Mouse (Mus musculus): Measurements from ENCODE around the gene Arhgap10. TPM values are rescaled to one million over a fixed set of nuclear protein-coding genes. Genes with fewer than 3 reads are reported as not detected.

Gene Arhgap10
- polyA plus RNA-seq, 1 experiment: 39.0 TPM

GRCm38 (mm10) chr8:77294599-77294998, 223.2 kb downstream of the Arhgap10 start:
- Histone ChIP-seq H3K27ac (ENCODE audit: insufficient read depth, low read depth, low read length) (no peak overlapping the region), H3K4me3 (ENCODE audit: insufficient read depth, low read length) (no peak overlapping the region), H3K4me1 (ENCODE audit: control insufficient read depth, insufficient read depth, low read length) (peaks cover 6% of the 10 kb centered on the region; the same call in 1 of the 2 replicates)
- TF ChIP-seq POLR2A (IDR thresholded peaks at IDR 0.05; ENCODE audit: borderline replicate concordance, low read depth, low read length) (no peak), CTCF (IDR thresholded peaks at IDR 0.05; ENCODE audit: low read depth, low read length) (no peak)

GRCm38 (mm10) chr8:77292649-77293048, 225.1 kb downstream of the Arhgap10 start:
- TF ChIP-seq CTCF (IDR thresholded peaks at IDR 0.05; ENCODE audit: low read depth, low read length) (no peak), POLR2A (IDR thresholded peaks at IDR 0.05; ENCODE audit: borderline replicate concordance, low read depth, low read length) (no peak)
- Histone ChIP-seq H3K4me3 (ENCODE audit: insufficient read depth, low read length) (no peak overlapping the region), H3K4me1 (ENCODE audit: control insufficient read depth, insufficient read depth, low read length) (peaks cover 6% of the 10 kb centered on the region; the same call in 1 of the 2 replicates), H3K27ac (ENCODE audit: insufficient read depth, low read depth, low read length) (no peak overlapping the region)

- Histone ChIP-seq H3K4me1 (ENCODE audit: control insufficient read depth, insufficient read depth, low read length) (peaks cover 6% of the 10 kb centered on the region; the same call in 1 of the 2 replicates), H3K4me3 (ENCODE audit: insufficient read depth, low read length) (no peak overlapping the region), H3K27ac (ENCODE audit: insufficient read depth, low read depth, low read length) (no peak overlapping the region)
- TF ChIP-seq CTCF (IDR thresholded peaks at IDR 0.05; ENCODE audit: low read depth, low read length): no peak
- TF ChIP-seq POLR2A (IDR thresholded peaks at IDR 0.05; ENCODE audit: borderline replicate concordance, low read depth, low read length): no peak
Measured at GRCm38 (mm10) chr8:77292120-77292519, 225.6 kb downstream of the Arhgap10 start.

- Histone ChIP-seq H3K27ac (ENCODE audit: insufficient read depth, low read depth, low read length) (no peak overlapping the region), H3K4me1 (ENCODE audit: control insufficient read depth, insufficient read depth, low read length) (peaks cover 14% of the 10 kb centered on the region), H3K4me3 (ENCODE audit: insufficient read depth, low read length) (no peak overlapping the region)
- TF ChIP-seq CTCF (IDR thresholded peaks at IDR 0.05; ENCODE audit: low read depth, low read length) (no peak), POLR2A (IDR thresholded peaks at IDR 0.05; ENCODE audit: borderline replicate concordance, low read depth, low read length) (no peak)
Measured at GRCm38 (mm10) chr8:77288492-77288891, 229.3 kb downstream of the Arhgap10 start.

GRCm38 (mm10) chr8:77288065-77288464, 229.7 kb downstream of the Arhgap10 start:
- peaks cover 17% of the 10 kb centered on the region for H3K4me1 ChIP-seq (ENCODE audit: control insufficient read depth, insufficient read depth, low read length)

GRCm38 (mm10) chr8:77284473-77284872, 233.3 kb downstream of the Arhgap10 start:
- Histone ChIP-seq H3K27ac (ENCODE audit: insufficient read depth, low read depth, low read length) (no peak overlapping the region), H3K4me1 (ENCODE audit: control insufficient read depth, insufficient read depth, low read length) (peaks cover 23% of the 10 kb centered on the region), H3K4me3 (ENCODE audit: insufficient read depth, low read length) (no peak overlapping the region)
- no peak for TF ChIP-seq POLR2A (IDR thresholded peaks at IDR 0.05; ENCODE audit: borderline replicate concordance, low read depth, low read length)
- no peak for TF ChIP-seq CTCF (IDR thresholded peaks at IDR 0.05; ENCODE audit: low read depth, low read length)

More at GRCm38 (mm10) chr8:77288065-77288464, 229.7 kb downstream of the Arhgap10 start:
- TF ChIP-seq POLR2A (IDR thresholded peaks at IDR 0.05; ENCODE audit: borderline replicate concordance, low read depth, low read length) (no peak), CTCF (IDR thresholded peaks at IDR 0.05; ENCODE audit: low read depth, low read length) (no peak)
- Histone ChIP-seq H3K4me3 (ENCODE audit: insufficient read depth, low read length) (no peak overlapping the region), H3K27ac (ENCODE audit: insufficient read depth, low read depth, low read length) (no peak overlapping the region)

GRCm38 (mm10) chr8:77282605-77283236, 235.0 kb downstream of the Arhgap10 start:
- no peak for TF ChIP-seq POLR2A (IDR thresholded peaks at IDR 0.05; ENCODE audit: borderline replicate concordance, low read depth, low read length)
- TF ChIP-seq CTCF (IDR thresholded peaks at IDR 0.05; ENCODE audit: low read depth, low read length): no peak
- Histone ChIP-seq H3K27ac (ENCODE audit: insufficient read depth, low read depth, low read length) (peak overlapping the region; percentile 14), H3K4me1 (ENCODE audit: control insufficient read depth, insufficient read depth, low read length) (peaks cover 23% of the 10 kb centered on the region), H3K4me3 (ENCODE audit: insufficient read depth, low read length) (no peak overlapping the region)

GRCm38 (mm10) chr8:77279977-77280376, 237.8 kb downstream of the Arhgap10 start:
- TF ChIP-seq CTCF (IDR thresholded peaks at IDR 0.05; ENCODE audit: low read depth, low read length) (no peak), POLR2A (IDR thresholded peaks at IDR 0.05; ENCODE audit: borderline replicate concordance, low read depth, low read length) (no peak)
- H3K27ac ChIP-seq (ENCODE audit: insufficient read depth, low read depth, low read length): no peak overlapping the region
- no peak overlapping the region for H3K4me3 ChIP-seq (ENCODE audit: insufficient read depth, low read length)
- peaks cover 42% of the 10 kb centered on the region for H3K4me1 ChIP-seq (ENCODE audit: control insufficient read depth, insufficient read depth, low read length)

- H3K4me1 ChIP-seq (ENCODE audit: control insufficient read depth, insufficient read depth, low read length): peaks cover 39% of the 10 kb centered on the region
- no peak for TF ChIP-seq POLR2A (IDR thresholded peaks at IDR 0.05; ENCODE audit: borderline replicate concordance, low read depth, low read length)
- TF ChIP-seq CTCF (IDR thresholded peaks at IDR 0.05; ENCODE audit: low read depth, low read length): no peak
- H3K27ac ChIP-seq (ENCODE audit: insufficient read depth, low read depth, low read length): no peak overlapping the region
- no peak overlapping the region for H3K4me3 ChIP-seq (ENCODE audit: insufficient read depth, low read length)
Measured at GRCm38 (mm10) chr8:77278246-77278645, 239.5 kb downstream of the Arhgap10 start.

GRCm38 (mm10) chr8:77276827-77277226, 240.9 kb downstream of the Arhgap10 start:
- peaks cover 37% of the 10 kb centered on the region for H3K4me1 ChIP-seq (ENCODE audit: control insufficient read depth, insufficient read depth, low read length)
- no peak for TF ChIP-seq POLR2A (IDR thresholded peaks at IDR 0.05; ENCODE audit: borderline replicate concordance, low read depth, low read length)
- no peak for TF ChIP-seq CTCF (IDR thresholded peaks at IDR 0.05; ENCODE audit: low read depth, low read length)
- H3K4me3 ChIP-seq (ENCODE audit: insufficient read depth, low read length): no peak overlapping the region
- no peak overlapping the region for H3K27ac ChIP-seq (ENCODE audit: insufficient read depth, low read depth, low read length)
